Mouse (Mus musculus) hindbrain, postnatal 0 days (tissue): ENCODE measurements around the gene Dnmt3a. TPM values are rescaled to one million over a fixed set of nuclear protein-coding genes. Genes with fewer than 3 reads are reported as not detected.

Experiments
- ATAC-seq: fragments of 200-750 bp; cut with Nextera tagmentation; 2 replicates; pipeline ENCODE4 v1.8.0; 2017; ENCODE audit warnings: mild to moderate bottlenecking, moderate TSS enrichment, moderate library complexity
- DNase-seq: peaks from one replicate; pipeline ENCODE4 v3.0.0-alpha.2; 2015; ENCODE audit warnings: low spot score
- H3K27ac ChIP-seq: fragments of 300-500 bp; sonication (generic); 2 replicates; pipeline ENCODE4 v1.5.1; 2014; ENCODE audit warnings: mild to moderate bottlenecking
- H3K27me3 ChIP-seq: fragments of 300-500 bp; sonication (generic); 2 replicates; pipeline ENCODE4 v1.6.1; 2014; ENCODE audit warnings: low read length, mixed read lengths; ENCODE audit not compliant: insufficient read depth
- H3K36me3 ChIP-seq: fragments of 300-500 bp; sonication (generic); 2 replicates; pipeline ENCODE4 v1.6.1; 2014; ENCODE audit warnings: low read length, mixed read lengths; ENCODE audit not compliant: insufficient read depth
- H3K4me1 ChIP-seq: fragments of 300-500 bp; sonication (generic); 2 replicates; pipeline ENCODE4 v1.6.1; 2014; ENCODE audit warnings: antibody characterized with exemption, low read length, mixed read lengths; ENCODE audit not compliant: insufficient read depth
- H3K4me2 ChIP-seq: fragments of 300-500 bp; sonication (generic); 2 replicates; pipeline ENCODE4 v1.6.1; 2014; ENCODE audit warnings: low read depth, mild to moderate bottlenecking, low read length, moderate library complexity, mixed read lengths
- H3K4me3 ChIP-seq: fragments of 300-500 bp; sonication (generic); 2 replicates; pipeline ENCODE4 v1.5.1; 2014; ENCODE audit warnings: low read length
- H3K9ac ChIP-seq: fragments of 300-500 bp; sonication (generic); replicated peaks from 2 replicates; pipeline ENCODE4 v1.6.1; 2014; ENCODE audit warnings: mild to moderate bottlenecking, low read length, moderate library complexity, mixed read lengths
- H3K9me3 ChIP-seq: fragments of 300-500 bp; sonication (generic); 2 replicates; pipeline ENCODE4 v1.6.1; 2016; ENCODE audit warnings: low read length, mixed read lengths
- CTCF ChIP-seq: IDR thresholded peaks from 2 replicates; pipeline ENCODE4 v1.5.1; 2016; ENCODE audit warnings: antibody characterized with exemption, control low read depth, low read depth
- WGBS: fragments of 180-500 bp; shearing (Covaris S2); extraction: QIAGEN DNeasy Blood & Tissue Kit; methylation state at CpG from one replicate; pipeline ENCODE4 v1.1.7; 2014; 5-methylcytosine and 5-hydroxymethylcytosine counted together
- polyA plus RNA-seq: library from polyadenylated mRNA; unstranded; fragments of >200 nt; fragmentation: Nextera tagmentation; extraction: Ambion mirVana; gene quantifications from 2 replicates; pipeline ENCODE4 v1.2.1, GENCODE M21; 2015
- total RNA-seq: library from RNA; depleted of rRNA; stranded (reverse); fragments of >200 nt; gene quantifications from 2 replicates; pipeline ENCODE4 v1.2.3, GENCODE M21; 2014

Gene Dnmt3a
- total and polyA plus RNA-seq, 2 experiments from 2014 or later: 81.8 to 134 TPM

DNA sequence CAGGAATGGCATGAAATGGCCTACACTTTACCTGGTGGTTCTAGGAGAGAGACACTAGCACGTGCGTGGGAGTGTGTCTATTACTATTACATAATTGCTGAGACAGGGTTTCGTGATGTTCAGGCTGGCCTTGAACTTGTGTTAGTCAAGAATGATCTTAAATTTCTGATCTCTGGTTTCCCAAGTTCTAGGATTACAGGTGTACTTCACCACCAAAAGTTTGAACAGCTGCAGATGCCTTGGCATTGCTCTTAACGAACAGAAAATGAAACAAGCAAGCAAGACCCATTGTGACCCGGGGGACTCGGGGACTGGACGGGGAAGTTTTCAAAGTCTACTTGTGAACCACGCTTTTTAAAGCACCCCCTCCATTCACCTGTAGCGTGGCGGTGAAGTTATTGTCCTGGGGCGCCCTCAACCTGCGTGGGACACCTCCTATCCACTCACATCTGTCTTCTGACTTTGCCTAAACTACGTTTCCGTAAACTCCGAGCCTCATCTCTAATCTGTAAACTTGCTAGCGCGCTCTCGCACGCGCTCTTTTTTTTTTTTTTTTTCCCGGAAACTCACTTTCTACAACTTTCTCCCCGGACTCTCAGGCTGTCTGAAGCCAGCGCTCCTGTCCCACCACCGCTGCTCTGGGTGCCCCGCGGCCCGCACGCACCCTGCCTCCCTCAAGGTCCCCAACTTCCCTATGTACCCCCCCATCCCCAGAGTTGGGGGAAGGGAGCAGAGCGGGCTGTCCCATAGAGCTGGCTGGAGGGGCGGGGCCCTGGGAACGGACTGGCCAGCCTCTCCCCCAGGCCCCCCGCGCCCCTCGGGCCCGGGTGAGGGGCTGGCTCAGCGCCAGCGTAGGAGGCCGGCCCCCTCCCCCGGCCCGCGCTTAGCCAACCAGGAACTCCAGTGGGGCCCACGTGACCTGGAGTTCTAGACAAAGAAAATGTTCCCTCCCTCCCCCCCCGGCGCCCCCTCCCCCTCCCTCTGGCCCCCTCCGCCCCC lies 85.2 kb downstream of the Dnmt3a start:
- H3K27ac ChIP-seq: peak overlapping the region; percentile 46; the same call in 1 of the 2 replicates
- ATAC-seq: peak; percentile 25
- no peaks in the 10 kb centered on the region for H3K9me3 ChIP-seq
- H3K36me3 ChIP-seq: peaks cover 9% of the 10 kb centered on the region
- WGBS: 7% methylated on average over 41 of the region's 45 CpGs
- peaks cover 51% of the 10 kb centered on the region for H3K4me1 ChIP-seq
- H3K4me3 ChIP-seq: peak overlapping the region; percentile 33
- peak overlapping the region; percentile 35; the same call in 1 of the 2 replicates for H3K9ac ChIP-seq
- H3K27me3 ChIP-seq: no peaks in the 10 kb centered on the region
- DNase-seq: peak; percentile 79
- H3K4me2 ChIP-seq: peak overlapping the region; percentile 58
- no peak for TF ChIP-seq CTCF

- Histone ChIP-seq H3K4me3 (peak overlapping the region; percentile 33), H3K27ac (peak overlapping the region; percentile 46; the same call in 1 of the 2 replicates), H3K4me2 (peak overlapping the region; percentile 58), H3K9me3 (no peaks in the 10 kb centered on the region), H3K9ac (peak overlapping the region; percentile 35; the same call in 1 of the 2 replicates), H3K4me1 (peaks cover 46% of the 10 kb centered on the region), H3K27me3 (no peaks in the 10 kb centered on the region), H3K36me3 (peaks cover 16% of the 10 kb centered on the region)
- 8% methylated on average over 14 of the region's 18 CpGs for WGBS
- no peak for DNase-seq
- no peak for ATAC-seq
- TF ChIP-seq CTCF: no peak
Measured at GRCm38 (mm10) chr12:3891779-3892239, 86.0 kb downstream of the Dnmt3a start.

DNA sequence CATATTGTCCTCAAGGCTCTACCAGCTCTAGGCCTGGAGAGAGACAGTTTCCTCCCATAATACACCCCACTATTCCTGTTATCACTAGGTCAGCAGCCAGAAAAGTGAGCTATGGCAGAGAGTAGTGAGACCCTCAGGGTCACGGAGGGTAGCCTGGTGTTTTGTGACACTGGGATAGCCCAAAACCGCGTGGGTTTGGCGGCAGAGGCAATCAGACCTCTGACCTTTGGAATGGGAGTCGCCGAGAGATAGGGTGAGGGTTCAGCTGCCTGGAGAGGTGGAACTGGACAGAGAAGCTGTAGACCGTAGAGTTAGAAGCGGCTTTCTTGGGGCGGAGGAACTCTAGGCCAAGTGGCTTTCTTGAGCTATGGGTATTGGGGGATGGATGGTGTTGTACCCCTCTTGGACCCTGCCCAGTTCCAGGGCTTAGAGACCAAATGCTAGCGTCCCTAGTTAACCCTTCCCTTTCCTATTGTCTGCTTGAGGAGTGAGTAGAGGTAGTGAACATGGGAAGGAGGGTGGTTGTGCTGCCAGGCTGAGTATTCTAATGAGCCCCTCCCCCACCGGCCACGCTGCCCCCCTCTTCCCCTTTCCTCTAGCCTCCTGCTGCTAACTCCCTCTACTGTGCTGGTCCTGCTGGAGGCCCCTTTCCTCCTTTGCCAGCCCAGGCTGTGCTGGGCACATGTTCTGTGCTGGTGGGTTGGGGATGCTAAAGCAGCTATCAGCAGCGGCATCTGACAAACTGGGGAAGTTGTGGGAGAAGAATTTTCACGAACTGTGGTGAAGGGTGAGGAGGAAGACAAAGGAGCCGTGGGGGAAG lies 86.6 kb downstream of the Dnmt3a start:
- Histone ChIP-seq H3K36me3 (peaks cover 22% of the 10 kb centered on the region), H3K27ac (peak overlapping the region; percentile 46; the same call in 1 of the 2 replicates), H3K9ac (no peak overlapping the region), H3K4me3 (0 out of 2 replicates have a peak overlapping the region, but pooled peaks have one; percentile 33), H3K9me3 (no peaks in the 10 kb centered on the region), H3K4me2 (peak overlapping the region; percentile 58), H3K4me1 (peaks cover 39% of the 10 kb centered on the region), H3K27me3 (no peaks in the 10 kb centered on the region)
- DNase-seq: no peak
- TF ChIP-seq CTCF: no peak
- ATAC-seq: no peak
- WGBS: 13% methylated on average over 15 of the region's 15 CpGs

- DNase-seq (no peak), ATAC-seq (no peak)
- Histone ChIP-seq H3K4me3 (no peak overlapping the region), H3K9ac (no peak overlapping the region), H3K36me3 (peaks cover 30% of the 10 kb centered on the region), H3K4me2 (no peak overlapping the region), H3K4me1 (peaks cover 32% of the 10 kb centered on the region), H3K9me3 (no peaks in the 10 kb centered on the region), H3K27ac (no peak overlapping the region; the same call in 1 of the 2 replicates), H3K27me3 (no peaks in the 10 kb centered on the region)
- TF ChIP-seq CTCF: no peak
- WGBS: 55% methylated on average over 6 of the region's 6 CpGs
Measured at GRCm38 (mm10) chr12:3893335-3893734, 87.5 kb downstream of the Dnmt3a start.

DNA sequence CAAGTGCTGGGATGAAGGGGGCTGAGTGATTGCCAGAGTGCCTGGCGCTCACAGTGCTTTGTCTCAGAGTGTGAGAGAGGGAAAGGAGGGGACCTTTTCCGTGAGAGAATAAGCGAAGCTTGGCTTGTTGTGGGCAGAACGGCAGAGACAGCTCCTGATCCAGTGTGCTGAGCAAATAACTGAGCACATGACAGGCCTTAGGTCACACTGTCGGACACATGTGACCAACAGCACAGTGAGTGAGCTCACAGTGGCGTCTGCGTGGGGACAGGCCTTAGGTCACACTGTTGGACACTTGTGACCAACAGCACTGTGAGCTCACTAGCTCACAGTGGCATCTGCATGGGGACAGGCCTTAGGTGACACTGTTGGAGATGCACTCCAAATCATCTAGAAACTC lies 88.7 kb downstream of the Dnmt3a start:
- Histone ChIP-seq H3K4me2 (no peak overlapping the region), H3K4me1 (peaks cover 22% of the 10 kb centered on the region), H3K9me3 (no peaks in the 10 kb centered on the region), H3K27ac (no peak overlapping the region), H3K9ac (no peak overlapping the region), H3K27me3 (no peaks in the 10 kb centered on the region), H3K4me3 (no peak overlapping the region), H3K36me3 (peaks cover 40% of the 10 kb centered on the region)
- DNase-seq: no peak
- TF ChIP-seq CTCF: no peak
- 51% methylated on average over 7 of the region's 7 CpGs for WGBS
- ATAC-seq: no peak

DNA sequence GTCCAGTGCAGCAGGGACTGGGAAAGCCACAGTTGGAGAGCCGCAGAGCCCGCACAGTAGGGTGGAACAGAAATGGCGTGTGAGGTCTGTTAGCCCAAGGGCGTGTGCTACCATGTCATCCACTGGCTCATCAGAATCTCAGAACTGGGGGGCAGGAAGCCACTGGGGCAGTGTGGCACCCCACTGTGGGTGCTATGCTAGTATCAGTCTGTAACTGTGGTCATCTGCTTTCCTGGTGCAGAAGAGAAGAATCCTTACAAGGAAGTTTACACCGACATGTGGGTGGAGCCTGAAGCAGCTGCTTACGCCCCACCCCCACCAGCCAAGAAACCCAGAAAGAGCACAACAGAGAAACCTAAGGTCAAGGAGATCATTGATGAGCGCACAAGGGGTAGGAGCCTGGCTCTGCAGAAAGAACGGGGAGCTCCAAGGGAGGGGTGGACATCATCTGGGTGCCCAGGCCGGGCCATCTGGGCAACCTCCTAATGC lies 91.3 kb downstream of the Dnmt3a start:
- DNase-seq: no peak
- Histone ChIP-seq H3K9ac (no peak overlapping the region), H3K4me2 (no peak overlapping the region), H3K4me1 (peaks cover 9% of the 10 kb centered on the region), H3K27me3 (no peaks in the 10 kb centered on the region), H3K27ac (no peak overlapping the region), H3K36me3 (peaks cover 60% of the 10 kb centered on the region), H3K4me3 (no peak overlapping the region), H3K9me3 (no peaks in the 10 kb centered on the region)
- 93% methylated on average over 9 of the region's 9 CpGs for WGBS
- ATAC-seq: no peak
- TF ChIP-seq CTCF: no peak
